Mouse (Mus musculus): ENCODE measurements around the gene Olfml2a. TPM values are rescaled to one million over a fixed set of nuclear protein-coding genes. Genes with fewer than 3 reads are reported as not detected.
A peak's percentile ranks its signal among the peaks of the same experiment; 100 is the strongest.

The Olfml2a gene
- total and polyA plus RNA-seq, 3 experiments: 0.12 to 0.33 TPM; not detected in 1

DNA sequence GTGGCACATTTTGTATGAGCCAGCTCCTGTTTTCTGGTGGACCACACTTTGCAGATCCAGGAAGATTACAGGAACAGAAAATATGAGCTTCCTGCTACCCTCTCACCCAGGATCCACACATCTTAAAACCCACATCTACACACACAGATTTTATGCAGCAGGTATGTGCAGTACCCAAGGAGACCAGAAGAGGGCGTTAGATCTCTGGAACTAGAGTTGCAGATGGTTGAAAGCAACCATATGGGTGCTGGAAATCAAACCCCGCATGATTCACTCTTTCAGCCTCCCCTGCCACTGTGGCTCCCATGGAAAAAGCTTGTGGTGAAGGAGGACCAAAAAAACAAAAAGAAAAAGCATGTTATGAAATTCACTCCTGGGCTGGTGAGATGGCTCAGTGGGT is 7.3 kb downstream of the Olfml2a start:
- Histone ChIP-seq H3K27me3 (ENCODE audit: control insufficient read depth in 1 of 2, insufficient read depth in 2 of 2, low read length in 2 of 2) (no peaks in the 10 kb centered on the region), H3K36me3 (ENCODE audit: control insufficient read depth in 1 of 2, insufficient read depth in 2 of 2, low read length in 2 of 2) (peaks cover 0 to 3% of the 10 kb centered on the region in 2 experiments; a peak in 1 of 4 replicates), H3K4me1 (ENCODE audit: control insufficient read depth in 1 of 2, insufficient read depth in 2 of 2, low read length in 2 of 2) (peaks cover 0 to 11% of the 10 kb centered on the region in 2 experiments; a peak in 2 of 4 replicates), H3K27ac (ENCODE audit: control insufficient read depth, low read depth, low read length) (no peak overlapping the region), H3K9ac (ENCODE audit: control insufficient read depth, low read depth, low read length, poor library complexity, severe bottlenecking) (no peak overlapping the region), H3K79me2 (ENCODE audit: control insufficient read depth, insufficient read depth, low read length, poor library complexity) (no peaks in the 10 kb centered on the region), H3K9me3 (replicated peaks; ENCODE audit: insufficient read depth, low read length) (no peaks in the 10 kb centered on the region), H3K4me3 (ENCODE audit: control insufficient read depth in 1 of 2, insufficient read depth in 1 of 2, low read depth in 2 of 2, low read length in 2 of 2) (no peak overlapping the region)
- TF ChIP-seq TAL1 (IDR thresholded peaks at IDR 0.05; ENCODE audit: low read length): no peak
- no peak for TF ChIP-seq NRF1 (IDR thresholded peaks at IDR 0.05; ENCODE audit: insufficient read depth, low read depth, low read length, poor library complexity, severe bottlenecking)
- TF ChIP-seq SMC3 (IDR thresholded peaks at IDR 0.05; ENCODE audit: low read depth, low read length): no peak
- no peak for TF ChIP-seq ETS1 (IDR thresholded peaks at IDR 0.05; ENCODE audit: low read depth, low read length)
- TF ChIP-seq CTCF (IDR thresholded peaks at IDR 0.05 in 2 of 3, conservative IDR thresholded peaks at IDR 0.05 in 1 of 3; ENCODE audit: control insufficient read depth in 1 of 3, insufficient read depth in 1 of 3, low read depth in 2 of 3, low read length in 3 of 3, poor library complexity in 1 of 3, severe bottlenecking in 1 of 3): peak in 2 of 3 experiments; percentile 30 to 51; a peak in 3 of 6 replicates
- no peak for DNase-seq (ENCODE audit: low read depth, low spot score)

DNA sequence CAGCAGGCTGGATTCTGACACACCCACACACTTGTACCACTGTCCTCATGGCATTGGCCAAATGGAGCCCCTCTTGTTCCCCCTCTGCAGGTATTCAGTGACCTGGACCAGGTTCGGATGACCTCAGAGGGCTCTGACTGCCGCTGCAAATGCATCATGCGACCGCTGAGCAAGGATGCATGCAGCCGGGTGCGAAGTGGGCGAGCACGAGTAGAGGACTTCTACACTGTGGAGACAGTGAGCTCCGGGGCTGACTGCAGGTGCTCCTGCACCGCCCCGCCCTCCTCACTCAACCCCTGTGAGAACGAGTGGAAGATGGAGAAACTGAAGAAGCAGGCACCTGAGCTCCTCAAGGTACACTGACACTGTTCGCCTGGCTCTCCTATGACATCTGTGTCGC is 9.6 kb downstream of the Olfml2a start:
- Histone ChIP-seq H3K4me1 (ENCODE audit: control insufficient read depth in 1 of 2, insufficient read depth in 2 of 2, low read length in 2 of 2) (peaks cover 0 to 23% of the 10 kb centered on the region in 2 experiments; a peak in 3 of 4 replicates), H3K36me3 (ENCODE audit: control insufficient read depth in 1 of 2, insufficient read depth in 2 of 2, low read length in 2 of 2) (peaks cover 0 to 9% of the 10 kb centered on the region in 2 experiments; a peak in 1 of 4 replicates), H3K79me2 (ENCODE audit: control insufficient read depth, insufficient read depth, low read length, poor library complexity) (no peaks in the 10 kb centered on the region), H3K9ac (ENCODE audit: control insufficient read depth, low read depth, low read length, poor library complexity, severe bottlenecking) (no peak overlapping the region), H3K27ac (ENCODE audit: control insufficient read depth, low read depth, low read length) (no peak overlapping the region), H3K27me3 (ENCODE audit: control insufficient read depth in 1 of 2, insufficient read depth in 2 of 2, low read length in 2 of 2) (no peaks in the 10 kb centered on the region), H3K4me3 (ENCODE audit: control insufficient read depth in 1 of 2, insufficient read depth in 1 of 2, low read depth in 2 of 2, low read length in 2 of 2) (no peak overlapping the region), H3K9me3 (replicated peaks; ENCODE audit: insufficient read depth, low read length) (no peaks in the 10 kb centered on the region)
- TF ChIP-seq BHLHE40 (IDR thresholded peaks at IDR 0.05; ENCODE audit: borderline replicate concordance, low read depth, low read length): no peak
- no peak for TF ChIP-seq POLR2AphosphoS5 (IDR thresholded peaks at IDR 0.05; ENCODE audit: borderline replicate concordance, low read depth, low read length)
- no peak for TF ChIP-seq RCOR1 (IDR thresholded peaks at IDR 0.05; ENCODE audit: low read depth, low read length)
- no peak for TF ChIP-seq ETS1 (IDR thresholded peaks at IDR 0.05; ENCODE audit: low read depth, low read length)
- TF ChIP-seq USF2 (IDR thresholded peaks at IDR 0.05; ENCODE audit: borderline replicate concordance in 1 of 2, insufficient read depth in 1 of 2, low read depth in 1 of 2, low read length in 2 of 2): no peak
- TF ChIP-seq GABPA (IDR thresholded peaks at IDR 0.05; ENCODE audit: low read depth, low read length): no peak
- no peak for TF ChIP-seq JUND (IDR thresholded peaks at IDR 0.05; ENCODE audit: low read depth, low read length)
- TF ChIP-seq RAD21 (IDR thresholded peaks at IDR 0.05; ENCODE audit: low read depth, low read length): no peak
- no peak for TF ChIP-seq MYB (IDR thresholded peaks at IDR 0.05; ENCODE audit: low read depth, low read length)
- TF ChIP-seq GATA1 (IDR thresholded peaks at IDR 0.05; ENCODE audit: low read depth, low read length): no peak
- TF ChIP-seq ZKSCAN1 (IDR thresholded peaks at IDR 0.05; ENCODE audit: low read depth, low read length): no peak
- no peak for TF ChIP-seq POLR2AphosphoS2 (IDR thresholded peaks at IDR 0.05; ENCODE audit: low read length)
- TF ChIP-seq USF1 (IDR thresholded peaks at IDR 0.05; ENCODE audit: low read depth, low read length): no peak
- no peak for DNase-seq (ENCODE audit: low read depth, low spot score)

All from MEL (cell line).